Mouse (Mus musculus) fibroblast of lung, adult 2 months (primary cell): ENCODE measurements at regions not wholly inside any gene's neighbourhood (a gene's known extent, or its start where the extent isn't known, plus 50 kb on each side); places are given as distances from the start of the nearest gene placed in this dataset.

Source experiments
- DNase-seq: peaks from one replicate; pipeline ENCODE4 v3.0.0-alpha.2; 2011; ENCODE audit warnings: low read depth

GRCm38 (mm10) chr8:87273328-87273727, 199.1 kb downstream of the Cbln1 start:
- DNase-seq = no peak

- DNase-seq = no peak
Measured at GRCm38 (mm10) chr8:87270525-87271187, 201.8 kb downstream of the Cbln1 start.

DNA sequence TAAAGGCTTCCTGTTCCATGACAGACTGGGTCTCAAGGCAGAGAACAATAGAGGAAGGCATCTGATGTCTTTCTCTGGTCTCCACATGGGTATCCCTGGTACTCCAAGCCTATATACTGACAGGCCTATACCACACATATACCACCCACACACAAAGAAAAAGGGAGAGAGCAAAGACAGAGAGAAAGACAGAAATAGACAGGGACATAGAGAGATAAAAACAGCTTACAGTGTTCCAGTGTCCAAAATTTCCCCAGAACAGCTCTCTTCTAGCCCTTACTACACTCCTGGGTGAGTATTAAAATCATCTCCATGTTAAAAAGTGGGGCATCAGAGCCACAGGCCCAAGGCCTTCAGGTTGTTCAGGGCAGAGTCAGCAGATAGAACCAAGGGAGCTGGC, 204.2 kb downstream of the Cbln1 start:
- no peak for DNase-seq

- DNase-seq = no peak
Measured at GRCm38 (mm10) chr8:87264999-87265398, 207.4 kb downstream of the Cbln1 start.

DNA sequence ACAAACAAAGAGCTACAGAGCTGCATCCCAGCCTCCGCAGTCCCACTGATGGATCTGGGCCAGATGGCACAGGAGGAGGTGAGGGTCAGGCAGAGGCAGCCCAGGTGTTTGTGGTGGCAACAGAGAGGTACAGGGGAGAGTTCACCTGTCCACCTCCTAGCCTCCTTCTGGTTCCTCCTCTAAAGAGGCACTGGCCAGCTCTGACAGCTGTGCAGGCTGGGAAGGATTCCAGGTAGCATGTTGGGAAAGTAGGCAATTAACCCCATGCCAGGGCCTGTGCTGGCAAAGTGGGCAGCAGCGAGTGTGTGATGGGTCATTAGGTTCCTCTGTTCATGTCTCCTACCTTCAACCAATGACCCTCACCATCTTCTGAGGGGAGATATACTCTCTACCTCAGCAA, 212.1 kb downstream of the Cbln1 start:
- DNase-seq = no peak

DNA sequence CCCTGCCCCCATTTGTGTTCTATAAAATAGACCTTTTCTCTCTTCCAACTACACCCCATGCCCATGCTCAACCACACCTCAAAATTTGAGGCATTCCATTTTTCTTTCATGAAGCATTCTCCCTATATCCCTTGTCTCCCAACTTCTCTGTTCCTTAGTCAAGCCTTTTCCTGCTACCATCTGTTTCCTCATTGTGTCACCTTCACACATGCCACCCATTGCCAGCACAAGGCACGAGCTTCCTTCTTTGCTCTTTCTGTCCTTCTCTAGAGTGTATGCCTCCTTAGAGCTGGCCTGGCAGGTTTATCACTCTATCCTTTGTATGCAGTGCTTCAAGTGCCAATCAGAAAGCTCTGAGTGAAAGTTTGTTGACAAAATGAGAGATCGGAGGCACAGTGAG, 229.7 kb downstream of the Cbln1 start:
- no peak for DNase-seq

- DNase-seq = no peak
Measured at GRCm38 (mm10) chr8:87237181-87237580, 235.2 kb downstream of the Cbln1 start.

GRCm38 (mm10) chr8:87236438-87236837, 236.0 kb downstream of the Cbln1 start:
- DNase-seq = no peak

GRCm38 (mm10) chr8:87235341-87236075, 236.9 kb downstream of the Cbln1 start:
- DNase-seq = no peak

DNA sequence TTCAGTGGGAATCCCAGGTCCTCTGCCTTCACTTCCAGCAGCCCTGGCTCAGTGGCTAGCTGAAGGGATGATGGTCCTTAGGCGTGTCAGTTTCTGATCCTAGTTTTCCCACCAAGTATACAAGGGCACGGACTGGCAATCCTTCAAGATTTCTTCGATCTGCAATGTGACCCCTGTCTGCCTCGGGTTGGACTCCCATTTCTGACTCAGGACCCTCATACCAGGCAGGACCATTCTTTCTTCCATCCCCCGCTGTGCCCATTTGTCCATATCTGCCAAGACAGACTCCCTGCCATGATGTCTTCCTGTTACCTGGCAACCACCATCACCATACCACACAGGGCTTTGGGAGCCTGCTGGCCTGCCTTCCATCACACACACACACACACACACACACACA, 238.1 kb downstream of the Cbln1 start:
- DNase-seq = no peak

DNA sequence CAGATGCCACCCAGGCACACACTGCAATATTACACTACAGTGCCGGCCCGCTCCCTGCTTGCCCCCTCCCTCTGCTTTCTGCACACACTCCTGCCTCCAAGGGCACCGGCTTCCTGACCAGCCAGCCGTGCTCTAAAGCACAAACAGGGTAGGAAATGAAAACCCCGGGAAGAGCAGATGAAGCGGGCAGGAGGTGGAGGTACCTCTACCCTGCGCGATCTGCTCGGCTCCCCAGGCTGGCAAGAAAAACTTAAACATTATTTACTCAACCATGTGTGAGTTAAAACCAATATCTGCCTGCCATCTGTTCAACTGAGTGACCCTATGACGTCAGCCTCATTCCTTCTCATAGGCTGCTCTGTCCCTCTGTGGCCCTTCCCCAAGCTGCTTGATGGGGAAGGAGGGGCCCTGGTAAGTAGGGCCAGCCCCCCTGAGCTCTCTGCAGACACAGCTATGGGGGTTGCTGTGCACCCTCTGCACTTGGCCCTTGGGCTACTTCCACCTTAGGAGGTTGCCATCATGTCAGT, 238.5 kb downstream of the Cbln1 start:
- no peak for DNase-seq

- no peak for DNase-seq
Measured at GRCm38 (mm10) chr8:87231762-87232161, 240.6 kb downstream of the Cbln1 start.

DNA sequence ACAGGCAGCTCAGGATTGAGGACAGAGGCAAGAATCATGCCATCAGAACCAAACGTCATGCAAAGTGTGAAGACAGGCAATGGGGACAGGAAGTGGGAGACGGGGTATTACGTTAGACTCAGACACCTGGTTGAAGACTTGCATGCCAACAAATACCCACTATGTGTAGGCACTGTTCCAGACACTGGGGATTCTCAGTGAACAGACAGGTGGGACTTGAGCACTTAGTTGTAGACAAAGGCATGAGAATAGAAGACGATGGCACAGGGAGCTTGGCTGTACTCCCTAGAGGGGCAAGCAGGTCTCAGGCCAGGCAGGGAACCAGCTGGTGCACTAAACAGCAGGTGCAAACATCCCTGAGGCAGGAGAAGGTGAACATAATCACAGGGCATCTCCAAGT, 242.3 kb downstream of the Cbln1 start:
- DNase-seq = no peak

DNA sequence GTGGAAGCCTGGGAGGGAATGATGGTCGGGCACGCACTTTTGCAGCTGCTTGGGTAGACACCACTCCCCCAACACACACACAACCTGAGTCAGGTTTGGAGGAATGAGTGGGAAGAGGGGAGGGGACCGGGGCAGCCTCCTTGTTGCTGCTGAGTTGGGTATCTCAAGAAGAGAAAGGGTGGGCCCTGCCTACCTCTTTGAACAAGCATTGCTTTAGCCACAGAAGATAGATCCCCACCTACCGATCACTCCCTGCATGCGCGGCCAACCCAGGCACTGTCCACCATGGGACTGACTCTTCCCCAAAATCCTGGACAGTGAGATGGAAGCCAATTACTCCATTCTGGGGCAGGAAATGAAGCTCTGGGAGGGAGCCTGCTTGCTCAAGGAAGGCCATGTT, 243.2 kb downstream of the Cbln1 start:
- no peak for DNase-seq

- DNase-seq = no peak
Measured at GRCm38 (mm10) chr8:87228777-87229176, 243.6 kb downstream of the Cbln1 start.

- no peak for DNase-seq
Measured at GRCm38 (mm10) chr8:87225504-87226425, 246.6 kb downstream of the Cbln1 start.

DNA sequence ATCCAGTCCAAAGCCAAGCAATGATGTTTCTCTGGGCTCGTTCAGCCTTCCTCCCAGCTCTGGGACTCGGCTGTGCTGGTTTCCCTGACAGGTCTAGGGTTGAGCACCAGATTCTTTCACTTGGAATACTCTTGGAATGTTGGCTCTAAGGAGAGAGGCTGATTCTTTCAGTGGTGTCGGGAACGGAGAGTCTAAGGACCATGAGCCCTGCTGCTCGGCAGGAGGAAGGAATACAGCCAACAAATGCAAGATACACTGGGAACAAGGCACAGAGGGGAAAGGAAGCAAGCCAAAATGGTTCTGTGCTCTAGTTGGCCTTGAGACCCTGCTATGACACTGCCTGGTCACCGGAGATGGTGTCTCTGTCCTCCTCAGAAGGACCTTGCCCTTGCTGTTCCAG, 251.8 kb downstream of the Cbln1 start:
- DNase-seq = no peak

DNA sequence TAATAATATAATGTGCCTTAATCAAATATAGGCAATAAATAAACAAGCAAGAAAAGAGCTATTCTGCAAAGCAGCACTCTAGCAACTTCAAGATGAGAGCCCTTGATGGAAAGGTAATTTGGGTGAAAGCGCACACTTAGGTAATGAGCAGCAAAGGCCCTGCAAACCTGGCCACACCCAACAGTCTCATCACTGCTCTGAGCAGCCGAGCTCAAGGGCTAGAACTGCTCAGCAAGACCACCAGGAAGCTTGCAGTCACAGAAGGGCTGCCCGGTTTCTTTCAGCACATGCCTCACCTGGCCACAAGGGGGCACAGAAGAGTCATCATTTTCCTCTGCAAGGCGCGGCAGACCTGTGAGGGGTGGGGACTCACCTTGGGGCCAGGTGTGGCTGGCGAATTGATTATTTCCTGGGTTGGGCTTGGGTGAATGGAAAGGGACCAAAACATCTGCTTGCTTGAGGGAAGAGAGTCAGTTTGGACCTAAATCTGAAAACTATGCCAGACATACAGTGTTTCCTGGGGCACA, 253.4 kb downstream of the Cbln1 start:
- DNase-seq = no peak

GRCm38 (mm10) chr8:87214962-87215361, 257.4 kb downstream of the Cbln1 start:
- no peak for DNase-seq

DNA sequence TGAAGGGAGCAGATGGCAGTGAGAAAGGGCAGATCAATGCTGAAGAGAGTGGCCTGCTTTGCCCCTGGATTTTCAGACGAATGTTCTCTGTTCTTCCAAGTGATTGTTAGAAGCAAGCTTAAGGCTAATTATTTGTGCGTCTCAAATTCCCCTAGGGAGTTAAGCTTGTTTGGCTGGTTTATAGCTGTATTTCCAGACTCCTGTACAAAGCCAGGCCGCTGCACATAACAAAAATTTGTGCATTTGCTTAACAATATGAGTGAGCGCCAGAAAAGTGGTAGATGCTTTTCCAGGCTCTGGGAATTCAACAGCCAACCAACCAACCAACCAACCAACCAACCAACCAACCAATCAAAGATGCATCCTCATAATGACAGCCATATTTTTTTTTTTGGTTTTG, 261.9 kb downstream of the Cbln1 start:
- DNase-seq = no peak

- DNase-seq = no peak
Measured at GRCm38 (mm10) chr8:87209295-87209694, 263.1 kb downstream of the Cbln1 start.

DNA sequence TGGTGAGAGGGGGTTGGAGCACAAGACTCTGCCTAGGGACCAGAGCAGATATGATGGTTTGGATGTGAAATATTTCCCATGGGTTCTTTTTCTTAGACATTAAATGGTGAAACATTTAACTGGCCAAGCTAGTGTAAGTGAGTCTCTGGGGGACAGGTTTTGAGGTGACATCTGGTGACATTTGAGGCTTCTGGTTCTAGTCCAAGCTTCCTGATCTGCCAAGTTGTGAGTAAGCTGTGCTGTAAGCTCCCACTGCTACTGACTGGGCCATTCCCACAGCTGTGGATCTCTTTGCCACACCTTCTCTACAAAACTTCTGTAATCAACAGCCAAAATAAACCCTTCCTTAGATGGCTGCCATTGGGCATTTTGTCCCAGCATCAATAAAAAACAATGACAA, 264.4 kb downstream of the Cbln1 start:
- DNase-seq = no peak
